Mouse (Mus musculus): ENCODE measurements around the gene Vps9d1.

- TF ChIP-seq CTCF (IDR thresholded peaks at IDR 0.05; ENCODE audit: control insufficient read depth, insufficient read depth, insufficient replicate concordance, low read depth, low read length) (no peak), POLR2A (IDR thresholded peaks at IDR 0.05; ENCODE audit: control insufficient read depth, low read depth, low read length) (no peak)
Measured at GRCm38 (mm10) chr8:123252925-123253324, 1.2 kb downstream of the Vps9d1 start.
